Mouse (Mus musculus) forebrain, postnatal 0 days (tissue): ENCODE data around the gene Aldh1a3. TPM values are rescaled to one million over a fixed set of nuclear protein-coding genes. Genes with fewer than 3 reads are reported as not detected.

ENCODE experiments used
- ATAC-seq: fragments of 200-750 bp; cut with Nextera tagmentation; 2 replicates; pipeline ENCODE4 v1.8.0; 2017; ENCODE audit warnings: mild to moderate bottlenecking, moderate library complexity
- DNase-seq: peaks from one replicate; pipeline ENCODE4 v3.0.0-alpha.2; 2015
- H3K27ac ChIP-seq: fragments of 300-500 bp; sonication (generic); 2 replicates; pipeline ENCODE4 v1.5.1; 2014; ENCODE audit warnings: low read depth, mild to moderate bottlenecking, antibody characterized with exemption, low read length, moderate library complexity, mixed read lengths
- H3K27me3 ChIP-seq: fragments of 300-500 bp; sonication (generic); 2 replicates; pipeline ENCODE4 v1.6.1; 2014; ENCODE audit warnings: mild to moderate bottlenecking, low read length, mixed read lengths; ENCODE audit not compliant: insufficient read depth
- H3K36me3 ChIP-seq: fragments of 300-500 bp; sonication (generic); 2 replicates; pipeline ENCODE4 v1.6.1; 2014; ENCODE audit warnings: mild to moderate bottlenecking, moderate library complexity; ENCODE audit not compliant: insufficient read depth
- H3K4me1 ChIP-seq: fragments of 300-500 bp; sonication (generic); 2 replicates; pipeline ENCODE4 v1.6.1; 2014; ENCODE audit warnings: antibody characterized with exemption; ENCODE audit not compliant: insufficient read depth
- H3K4me2 ChIP-seq: fragments of 300-500 bp; sonication (generic); 2 replicates; pipeline ENCODE4 v1.6.1; 2014; ENCODE audit warnings: low read depth, mild to moderate bottlenecking, moderate library complexity
- H3K4me3 ChIP-seq: fragments of 300-500 bp; sonication (generic); 2 replicates; pipeline ENCODE4 v1.5.1; 2014; ENCODE audit warnings: low read depth, low read length, mixed read lengths
- H3K9ac ChIP-seq: fragments of 300-500 bp; sonication (generic); 2 replicates; pipeline ENCODE4 v1.6.1; 2014; ENCODE audit warnings: mild to moderate bottlenecking
- H3K9me3 ChIP-seq: fragments of 300-500 bp; sonication (generic); 2 replicates; pipeline ENCODE4 v1.6.1; 2016; ENCODE audit warnings: low read length
- CTCF ChIP-seq: sonication (generic); IDR thresholded peaks from 2 replicates; pipeline ENCODE4 v1.5.1; 2016; ENCODE audit warnings: antibody characterized with exemption, control low read depth, low read depth
- WGBS: fragments of 180-500 bp; shearing (Covaris S2); extraction: QIAGEN DNeasy Blood & Tissue Kit; methylation state at CpG from one replicate; pipeline ENCODE4 v1.1.7; 2014; 5-methylcytosine and 5-hydroxymethylcytosine counted together
- microRNA-seq, 2 experiments: library from miRNA; unstranded; fragments of <30 nt; microRNA quantifications; one replicate each; pipeline ENCODE4; 2016
- polyA plus RNA-seq: library from polyadenylated mRNA; unstranded; fragments of >200 nt; fragmentation: Nextera tagmentation; extraction: Ambion mirVana; gene quantifications from 2 replicates; pipeline ENCODE4 v1.2.1, GENCODE M21; 2015
- total RNA-seq: library from RNA; depleted of rRNA; stranded (reverse); fragments of >200 nt; gene quantifications from 2 replicates; pipeline ENCODE4 v1.2.3, GENCODE M21; 2014; rRNA removed

Gene Aldh1a3
- total and polyA plus RNA-seq, 2 experiments from 2014 or later, result 2.8 to 3.2 TPM

- Histone ChIP-seq H3K4me1 (no peaks in the 10 kb centered on the region), H3K27ac (no peak overlapping the region), H3K36me3 (no peaks in the 10 kb centered on the region), H3K4me3 (no peak overlapping the region), H3K4me2 (no peak overlapping the region), H3K9ac (no peak overlapping the region), H3K9me3 (no peaks in the 10 kb centered on the region), H3K27me3 (no peaks in the 10 kb centered on the region)
- ATAC-seq (no peak), DNase-seq (no peak)
- no peak for TF ChIP-seq CTCF
- WGBS, result 76% methylated on average over 6 of the region's 6 CpGs
Observed at GRCm38 (mm10) chr7:66342831-66343230, 84.5 kb downstream of the Aldh1a3 start.

GRCm38 (mm10) chr7:66342323-66342722 is 85.0 kb downstream of the Aldh1a3 start:
- no peak overlapping the region for H3K4me2 ChIP-seq
- H3K4me3 ChIP-seq, result no peak overlapping the region
- no peaks in the 10 kb centered on the region for H3K4me1 ChIP-seq
- no peak overlapping the region for H3K9ac ChIP-seq
- ATAC-seq, result no peak
- peak; percentile 66 for TF ChIP-seq CTCF
- DNase-seq, result peak; percentile 25
- H3K9me3 ChIP-seq, result no peaks in the 10 kb centered on the region
- no peaks in the 10 kb centered on the region for H3K27me3 ChIP-seq
- 33% methylated on average over 4 of the region's 4 CpGs for WGBS
- no peaks in the 10 kb centered on the region for H3K36me3 ChIP-seq
- H3K27ac ChIP-seq, result no peak overlapping the region

Small RNAs within 50 kb of the gene (microRNA-seq; reads per million reads assigned to microRNA genes)
- gene Mir7057, result 0 to 0.12 reads per million in 2 experiments

Other genes starting within 250 kb of the Aldh1a3 start
- gene Gm10974, start 61.6 kb downstream of the Aldh1a3 start, total RNA-seq, result not detected in 2 replicates
- not detected in 2 replicates for gene Gm10974, start 61.6 kb downstream of the Aldh1a3 start, polyA plus RNA-seq
- 3.1 and 3.3 TPM in 2 replicates for gene Lrrk1, start 39.2 kb downstream of the Aldh1a3 start, total RNA-seq
- gene Lrrk1, start 39.2 kb downstream of the Aldh1a3 start, polyA plus RNA-seq, result 1.3 and 2.2 TPM in 2 replicates